Mouse (Mus musculus) megakaryocyte-erythroid progenitor cell, adult 5-6 weeks (primary cell): Measurements from ENCODE around the gene Tomt. TPM values are rescaled to one million over a fixed set of nuclear protein-coding genes. Genes with fewer than 3 reads are reported as not detected.

Experiments
- ATAC-seq: replicated peaks from 2 replicates; pipeline ENCODE4 v1.8.0; 2016; ENCODE audit warnings: mild to moderate bottlenecking, inconsistent platforms; ENCODE audit not compliant: severe bottlenecking, poor library complexity, low FRiP score, low TSS enrichment
- total RNA-seq, 2 experiments: library from RNA; stranded (forward) in 1 of 2; stranded (reverse) in 1 of 2; fragments of 200-1000, 215-1000 nt in 1 of 2; fragments of >200 nt in 1 of 2; fragmentation: Nextera tagmentation in 1 of 2; gene quantifications; 2 replicates each; pipeline ENCODE4 v1.2.3; 2014 to 2017

Tomt gene
- total RNA-seq, 2 experiments from 2014 or later: 0.23 TPM; not detected in 1

- peak; percentile 93 for ATAC-seq
These were observed 435 bp downstream of the Tomt start, which contains the start of gene Lamtor1 for GRCm38 (mm10) chr7:101905561-101906286. TSS of gene Lamtor1 (plus strand) at chr7:101905904.

- ATAC-seq: no peak
These were observed 3.3 kb downstream of the Tomt start for GRCm38 (mm10) chr7:101902846-101903245.

GRCm38 (mm10) chr7:101901969-101902368 is 4.2 kb downstream of the Tomt start:
- ATAC-seq: no peak

- no peak for ATAC-seq
These were observed 5.6 kb downstream of the Tomt start for GRCm38 (mm10) chr7:101900331-101901097.

GRCm38 (mm10) chr7:101896104-101897066 is 9.8 kb downstream of the Tomt start:
- ATAC-seq: peak; percentile 92

GRCm38 (mm10) chr7:101895695-101896094 is 10.5 kb downstream of the Tomt start:
- no peak for ATAC-seq

GRCm38 (mm10) chr7:101888460-101888859 is 17.7 kb downstream of the Tomt start:
- no peak for ATAC-seq

- ATAC-seq: no peak
These were observed 19.9 kb downstream of the Tomt start for GRCm38 (mm10) chr7:101886274-101886673.

GRCm38 (mm10) chr7:101884160-101884559 is 22.0 kb downstream of the Tomt start:
- no peak for ATAC-seq

- ATAC-seq: no peak
These were observed 23.6 kb downstream of the Tomt start for GRCm38 (mm10) chr7:101882413-101883154.

GRCm38 (mm10) chr7:101880855-101881254 is 25.3 kb downstream of the Tomt start:
- no peak for ATAC-seq

- no peak for ATAC-seq
These were observed 30.2 kb downstream of the Tomt start for GRCm38 (mm10) chr7:101875978-101876377.

- peak; percentile 54 for ATAC-seq
These were observed 34.9 kb downstream of the Tomt start for GRCm38 (mm10) chr7:101871296-101871695.

- ATAC-seq: no peak
These were observed 35.5 kb downstream of the Tomt start, which contains the start of gene Folr1 for GRCm38 (mm10) chr7:101870629-101871028. TSS of gene Folr1 (minus strand) at chr7:101870788.

- ATAC-seq: no peak
These were observed 37.0 kb downstream of the Tomt start for GRCm38 (mm10) chr7:101869163-101869500.

GRCm38 (mm10) chr7:101868241-101869162 is 37.7 kb downstream of the Tomt start:
- peak; percentile 72 for ATAC-seq

- ATAC-seq: no peak
These were observed 38.7 kb downstream of the Tomt start for GRCm38 (mm10) chr7:101867482-101867881.
